Mouse (Mus musculus) ovary, adult 18-20 months (tissue): Measurements from ENCODE around the gene Ern1.

Experiments used
- DNase-seq: peaks from one replicate; pipeline ENCODE4 v3.0.0; 2022; ENCODE audit warnings: low spot score, mixed read lengths

Ern1 gene

DNA sequence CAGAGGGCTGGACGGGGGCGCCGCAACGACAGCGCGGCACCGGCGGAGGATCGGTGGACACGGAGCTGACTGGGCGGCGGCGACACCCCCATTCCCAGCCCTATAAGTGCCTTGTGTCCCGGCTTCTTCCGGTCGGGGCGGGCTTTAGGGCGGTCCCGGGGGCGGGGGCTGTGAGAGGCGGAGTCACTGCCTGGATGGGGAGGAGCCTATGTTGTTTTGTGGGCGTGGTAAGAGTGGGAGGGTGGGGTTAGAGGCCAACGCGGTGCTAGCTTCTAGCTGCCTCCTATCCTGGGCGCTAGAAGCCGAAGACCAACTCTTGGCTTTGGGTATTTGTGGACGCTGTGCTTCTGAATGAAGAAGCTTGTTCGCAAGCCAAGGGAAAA lies at the start of gene Ern1:
Gene Ern1 (minus strand): TSS at position 120 of the 383 bp plus-strand sequence.
- DNase-seq, result peak; percentile 93

GRCm38 (mm10) chr11:106536253-106536912 lies 48.7 kb upstream of the Ern1 start:
- peak; percentile 9 for DNase-seq

DNA sequence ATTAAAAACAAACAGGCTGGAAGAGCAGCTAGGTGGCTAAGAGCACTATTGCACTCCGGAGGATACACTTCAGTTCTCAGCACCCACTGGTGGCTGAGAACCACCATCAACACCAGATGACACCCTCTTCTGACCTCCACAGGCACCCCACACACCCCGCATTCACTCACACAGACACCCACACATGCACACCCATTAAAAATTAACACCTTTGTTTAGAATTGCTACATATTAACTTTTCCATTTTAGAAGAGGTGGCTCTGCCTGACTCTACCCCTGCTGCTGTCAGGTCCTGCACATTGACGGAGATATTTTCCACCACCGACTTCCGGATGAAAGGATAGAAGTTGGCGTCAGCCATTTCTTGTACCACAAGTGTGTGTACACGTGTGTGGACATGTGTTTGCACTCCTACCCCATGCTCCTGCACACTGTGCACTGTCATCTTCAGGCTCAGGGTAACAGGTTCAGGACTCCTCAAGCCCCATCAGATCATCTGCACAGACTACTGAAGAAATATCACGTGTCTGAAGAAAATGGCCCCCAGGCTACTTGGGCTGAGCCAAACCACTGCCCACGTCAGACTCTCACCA lies 48.1 kb upstream of the Ern1 start:
- no peak for DNase-seq

- DNase-seq, result no peak
Observed at GRCm38 (mm10) chr11:106532248-106532790, 44.7 kb upstream of the Ern1 start.

DNA sequence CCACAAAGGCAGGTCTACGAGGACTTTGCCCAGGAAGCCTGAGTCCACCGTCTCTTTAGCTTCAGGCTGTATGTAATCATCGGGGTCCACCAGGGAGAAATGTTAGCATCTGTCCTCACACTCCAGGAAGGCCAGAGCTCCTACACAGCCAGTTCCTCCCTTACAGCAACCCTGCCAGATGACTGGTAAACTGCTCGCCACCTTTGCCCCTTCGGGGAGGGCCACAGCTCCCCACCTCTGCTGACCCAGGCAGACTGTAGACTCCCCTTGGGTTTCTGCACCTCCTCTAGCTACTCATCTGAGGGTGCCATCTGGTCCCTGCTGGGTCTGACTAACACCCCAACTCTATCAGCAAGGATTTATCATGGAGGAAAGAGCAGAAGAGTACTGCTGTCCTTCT lies 42.1 kb upstream of the Ern1 start:
- DNase-seq, result no peak

GRCm38 (mm10) chr11:106529113-106529512 lies 41.5 kb upstream of the Ern1 start:
- DNase-seq, result no peak

DNA sequence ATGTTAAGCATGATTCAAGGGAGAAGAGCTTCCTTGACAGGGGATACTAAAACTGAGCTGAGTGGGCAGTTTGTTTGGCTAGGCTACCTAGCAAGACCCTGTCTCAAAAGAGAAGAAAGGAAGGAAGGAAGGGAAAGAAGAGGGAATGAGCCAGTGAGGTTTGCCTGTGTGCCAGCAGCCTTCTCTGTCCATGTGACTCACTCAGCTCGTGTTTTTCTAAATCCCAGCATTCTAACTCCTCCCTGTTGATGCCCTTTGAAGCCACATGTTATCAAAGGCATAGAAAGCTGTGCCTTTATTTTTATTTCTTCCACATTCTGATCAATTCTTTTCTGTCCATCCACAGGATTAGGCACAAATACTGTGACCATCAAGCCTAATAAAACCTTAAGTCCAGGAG lies 40.3 kb upstream of the Ern1 start:
- no peak for DNase-seq

DNA sequence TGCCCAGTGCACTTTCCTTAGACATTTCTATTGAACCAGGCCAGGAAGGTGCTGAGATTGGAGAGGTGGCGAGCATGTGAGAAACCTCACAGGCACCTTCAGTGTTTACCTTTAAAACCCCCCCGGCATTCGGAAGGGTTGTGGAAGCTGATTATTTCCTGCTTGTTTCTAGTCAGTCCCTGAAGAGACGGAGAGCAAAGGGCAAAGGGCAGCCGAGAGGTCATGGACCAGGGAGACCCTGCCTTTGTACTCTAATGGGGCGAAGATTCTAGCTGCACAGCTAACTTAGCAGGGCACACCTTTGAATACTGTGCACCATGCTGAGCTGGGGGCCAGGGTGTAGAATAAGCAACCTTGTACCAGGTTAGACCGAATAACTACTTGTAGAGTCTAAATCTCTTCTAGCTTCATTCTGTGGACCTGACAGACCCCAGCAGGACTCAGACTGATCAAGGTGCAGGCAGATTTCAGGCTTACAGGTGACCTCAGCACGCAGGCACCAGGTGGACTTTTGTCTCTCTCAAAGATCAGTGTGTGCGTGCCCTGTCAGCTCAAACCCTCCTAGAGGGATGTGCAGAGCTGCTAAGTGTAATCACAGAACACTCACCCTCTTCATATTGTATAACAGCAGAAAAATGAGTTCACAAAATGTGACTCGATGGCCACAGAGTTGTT lies 39.6 kb upstream of the Ern1 start:
- DNase-seq, result no peak

DNA sequence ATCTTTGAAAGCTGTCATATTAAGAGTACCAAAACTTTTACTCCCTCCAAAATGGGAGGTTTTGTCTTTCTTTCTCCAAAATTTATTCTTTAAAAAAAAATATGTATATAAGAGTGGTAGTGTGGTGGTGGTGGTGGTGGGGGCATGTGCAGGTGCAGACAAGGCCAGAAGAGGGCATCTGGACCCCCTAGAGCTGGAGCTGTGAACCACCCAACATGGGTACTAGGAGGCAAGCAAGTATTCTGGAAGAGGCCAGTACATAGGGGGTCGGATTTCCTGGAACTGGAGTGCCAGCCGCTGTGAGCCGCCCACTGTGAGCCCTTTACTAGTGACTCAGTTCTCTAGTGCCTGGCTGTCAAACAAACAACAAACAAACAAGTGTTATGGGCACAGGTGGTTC lies 34.9 kb upstream of the Ern1 start:
- DNase-seq, result no peak

DNA sequence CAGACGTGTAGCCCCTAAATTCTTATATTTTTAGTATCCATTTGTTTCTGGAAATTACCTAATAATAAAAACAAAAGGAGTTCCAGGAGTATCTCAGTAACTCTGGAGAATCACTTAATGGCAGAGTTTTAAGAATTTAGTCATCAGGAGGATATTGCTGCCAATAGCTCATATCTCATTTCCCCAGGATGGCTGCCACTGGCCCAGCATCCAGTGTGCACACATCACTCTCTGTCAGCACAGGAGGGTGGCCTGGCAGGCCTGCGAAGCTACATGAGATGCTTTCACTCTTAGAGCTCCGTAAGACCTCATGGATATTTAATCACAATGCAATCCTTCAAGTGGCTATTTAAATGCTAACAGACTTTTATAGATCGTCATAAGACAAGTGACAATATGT lies 34.0 kb upstream of the Ern1 start:
- no peak for DNase-seq

DNA sequence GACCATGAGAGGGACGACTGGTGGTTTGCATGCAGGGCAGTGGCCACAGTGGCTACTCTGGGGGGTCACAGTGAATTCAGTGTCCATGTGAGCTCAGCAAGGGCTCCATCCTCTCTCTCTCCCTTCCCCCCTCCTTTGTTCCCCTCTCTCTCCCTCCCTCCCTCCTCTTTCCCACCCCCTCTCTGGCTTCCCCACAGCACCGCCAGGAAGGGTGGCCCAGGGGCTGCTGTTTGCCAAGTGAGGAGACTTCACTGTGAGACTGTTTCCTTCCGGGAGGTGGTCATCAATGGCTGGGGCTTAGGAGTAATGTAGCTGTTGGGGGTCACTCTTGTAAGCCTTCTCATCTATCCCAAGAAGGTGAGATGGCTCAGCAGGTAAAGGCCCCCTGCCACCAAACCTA lies 32.8 kb upstream of the Ern1 start:
- no peak for DNase-seq

DNA sequence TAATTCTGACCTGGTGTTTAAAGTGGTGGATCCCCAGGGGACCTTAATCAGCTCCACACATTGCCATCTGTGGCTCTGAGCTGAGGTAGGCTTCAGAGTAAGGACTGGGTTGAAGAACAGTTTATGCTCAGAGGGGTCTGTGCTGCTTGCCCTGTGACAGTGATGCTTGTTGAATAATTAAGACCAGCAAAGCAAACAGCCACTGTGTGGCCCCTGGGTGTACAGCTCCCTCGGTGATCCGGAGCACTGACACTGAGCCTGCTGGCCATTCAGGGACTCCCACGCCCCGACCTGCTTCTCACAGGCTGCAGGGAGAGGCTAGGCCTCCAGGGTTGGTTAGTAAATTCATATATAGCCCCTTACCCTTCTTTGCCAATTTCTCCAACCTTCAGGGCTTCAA lies 31.9 kb upstream of the Ern1 start:
- no peak for DNase-seq

GRCm38 (mm10) chr11:106518391-106518790 lies 30.7 kb upstream of the Ern1 start:
- DNase-seq, result no peak

DNA sequence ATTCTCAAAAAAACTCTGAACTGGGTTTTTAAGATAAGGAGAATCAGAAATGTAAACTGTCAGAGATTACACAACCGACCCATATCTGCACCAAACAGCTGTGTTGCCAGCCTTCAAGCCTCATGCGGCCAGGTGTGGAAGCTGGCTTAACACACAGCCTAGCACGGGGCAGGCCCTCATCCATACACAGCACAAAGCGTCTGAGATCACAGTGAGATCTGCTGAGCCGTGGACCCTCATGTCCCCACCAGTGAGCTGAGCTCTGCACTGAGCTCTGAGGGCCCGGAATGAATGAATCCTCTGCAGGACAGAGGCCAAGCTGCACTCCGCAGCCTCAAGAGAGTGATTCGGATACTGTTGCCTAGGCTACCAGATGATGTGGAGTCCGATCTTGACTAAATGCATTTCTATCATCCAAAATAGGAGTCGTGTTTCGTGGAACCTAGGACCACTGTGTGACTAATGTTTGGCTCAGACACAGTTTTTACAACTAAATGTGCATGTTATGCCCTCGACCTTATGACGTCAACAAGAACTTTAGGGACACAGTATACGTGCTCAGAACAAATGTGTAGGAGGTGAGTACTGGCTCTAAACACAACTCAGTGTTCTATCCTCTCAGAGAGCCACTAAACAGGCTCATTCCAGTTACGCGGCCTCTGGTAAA lies 27.6 kb upstream of the Ern1 start:
- no peak for DNase-seq

- DNase-seq, result no peak
Observed at GRCm38 (mm10) chr11:106514446-106514845, 26.8 kb upstream of the Ern1 start.

GRCm38 (mm10) chr11:106513166-106513565 lies 25.5 kb upstream of the Ern1 start:
- DNase-seq, result no peak

- DNase-seq, result no peak
Observed at GRCm38 (mm10) chr11:106512006-106512390, 24.3 kb upstream of the Ern1 start.

DNA sequence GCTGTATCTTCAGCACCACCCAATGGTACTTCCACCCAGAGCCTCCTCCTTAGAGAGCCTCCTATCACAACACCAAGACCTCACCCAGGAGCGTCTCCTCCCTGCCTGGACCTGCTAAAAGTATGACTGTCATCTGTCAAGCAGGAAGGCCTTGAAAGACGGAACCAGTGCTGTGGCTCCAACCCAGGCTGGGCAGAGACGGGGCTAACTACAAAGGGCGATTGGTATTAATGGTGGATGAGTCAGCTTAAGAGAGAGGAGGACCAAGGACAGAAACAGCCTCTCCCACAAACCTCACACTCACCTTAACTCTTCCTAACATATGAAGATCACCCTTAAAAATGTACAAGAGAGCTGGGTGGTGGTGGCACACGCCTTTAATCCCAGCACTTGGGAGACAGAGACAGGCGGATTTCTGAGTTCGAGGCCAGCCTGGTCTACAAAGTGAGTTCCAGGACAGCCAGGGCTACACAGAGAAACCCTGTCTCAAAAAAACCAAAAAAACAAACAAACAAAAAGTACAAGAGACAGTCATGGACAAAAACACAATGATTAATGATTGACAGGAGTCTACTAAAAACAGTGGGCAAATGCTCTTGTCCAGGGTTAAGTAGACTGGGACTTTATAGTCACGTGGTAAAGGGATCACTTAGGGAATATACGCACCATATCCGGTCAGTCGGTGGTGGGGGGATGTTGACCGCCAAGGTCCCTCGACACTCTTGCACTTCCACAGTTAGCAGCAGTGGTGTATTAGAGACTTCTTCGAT lies 23.8 kb upstream of the Ern1 start:
- DNase-seq, result no peak

GRCm38 (mm10) chr11:106507638-106508037 lies 20.0 kb upstream of the Ern1 start:
- DNase-seq, result no peak

DNA sequence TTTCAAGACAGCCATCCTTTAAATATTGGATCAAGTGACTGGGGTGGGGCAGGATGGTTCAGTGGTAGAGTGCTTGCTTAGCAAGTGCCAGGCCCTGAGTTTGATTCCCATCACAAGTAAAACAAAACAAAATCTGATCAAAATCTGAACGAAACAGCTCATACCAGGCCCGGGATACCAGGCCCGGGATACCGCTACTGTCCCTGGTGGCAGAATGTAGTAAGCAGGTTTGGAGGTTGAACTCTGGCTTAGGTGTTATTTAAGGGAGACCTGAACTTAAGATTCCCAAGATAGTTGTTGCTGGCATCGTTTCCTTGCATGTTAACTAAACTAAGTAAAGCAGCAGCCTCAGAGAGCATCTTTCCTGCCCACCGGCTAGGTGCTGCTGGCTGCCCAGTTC lies 18.6 kb upstream of the Ern1 start:
- no peak for DNase-seq

- no peak for DNase-seq
Observed at GRCm38 (mm10) chr11:106504129-106504528, 16.5 kb upstream of the Ern1 start.

DNA sequence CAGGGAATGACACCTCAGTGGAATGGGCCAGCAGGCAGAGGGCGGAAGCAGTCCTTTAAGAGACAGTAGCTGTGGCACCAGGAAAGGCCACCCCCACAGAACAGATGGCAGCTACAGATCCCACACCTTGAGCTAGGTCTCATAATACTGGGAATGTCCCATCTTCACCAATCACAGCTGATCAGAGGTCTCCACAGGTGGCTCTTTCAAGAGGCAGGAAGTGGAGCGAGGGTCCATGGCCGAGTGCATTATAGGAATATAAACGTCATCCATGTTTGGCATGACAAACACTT lies 15.7 kb upstream of the Ern1 start:
- DNase-seq, result no peak
